Mouse (Mus musculus): ENCODE measurements around the gene Ciita.

DNA sequence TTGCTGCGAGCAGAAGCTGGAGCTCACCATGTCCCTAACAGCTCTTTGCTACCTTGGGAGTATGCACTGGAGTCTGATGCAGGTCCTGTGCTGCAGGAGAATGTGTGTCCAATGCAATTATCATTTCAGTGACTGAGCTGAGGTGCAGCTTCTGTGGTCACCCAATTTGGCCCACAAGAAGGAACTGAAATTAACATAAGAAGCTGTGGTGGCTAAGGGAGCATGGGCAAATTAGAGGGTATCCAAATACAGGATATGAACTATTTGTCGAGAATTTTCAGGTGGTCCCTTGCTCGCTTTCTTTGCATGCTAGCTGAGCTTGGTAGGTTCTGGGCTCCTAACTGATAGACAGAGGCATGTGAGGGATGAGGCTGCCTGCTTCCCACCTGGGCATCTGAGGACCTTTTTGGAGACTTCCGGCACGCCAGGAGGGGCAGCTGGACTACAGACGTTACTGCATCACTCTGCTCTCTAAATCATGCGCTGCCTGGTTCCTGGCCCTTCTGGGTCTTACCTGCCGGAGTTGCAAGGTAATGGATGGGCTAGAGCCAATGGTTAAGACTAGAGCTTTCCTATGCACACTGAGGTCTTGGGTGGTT, 8.1 kb downstream of the Ciita start:
- TF ChIP-seq CTCF (IDR thresholded peaks at IDR 0.05; ENCODE audit: borderline replicate concordance, control insufficient read depth, extremely low read depth, insufficient read depth, low read length, poor library complexity) (no peak), POLR2A (IDR thresholded peaks at IDR 0.05; ENCODE audit: control insufficient read depth, extremely low read depth, insufficient read depth, low read length, poor library complexity) (no peak)
